Mouse (Mus musculus): ENCODE measurements around the gene Nxf1.

DNA sequence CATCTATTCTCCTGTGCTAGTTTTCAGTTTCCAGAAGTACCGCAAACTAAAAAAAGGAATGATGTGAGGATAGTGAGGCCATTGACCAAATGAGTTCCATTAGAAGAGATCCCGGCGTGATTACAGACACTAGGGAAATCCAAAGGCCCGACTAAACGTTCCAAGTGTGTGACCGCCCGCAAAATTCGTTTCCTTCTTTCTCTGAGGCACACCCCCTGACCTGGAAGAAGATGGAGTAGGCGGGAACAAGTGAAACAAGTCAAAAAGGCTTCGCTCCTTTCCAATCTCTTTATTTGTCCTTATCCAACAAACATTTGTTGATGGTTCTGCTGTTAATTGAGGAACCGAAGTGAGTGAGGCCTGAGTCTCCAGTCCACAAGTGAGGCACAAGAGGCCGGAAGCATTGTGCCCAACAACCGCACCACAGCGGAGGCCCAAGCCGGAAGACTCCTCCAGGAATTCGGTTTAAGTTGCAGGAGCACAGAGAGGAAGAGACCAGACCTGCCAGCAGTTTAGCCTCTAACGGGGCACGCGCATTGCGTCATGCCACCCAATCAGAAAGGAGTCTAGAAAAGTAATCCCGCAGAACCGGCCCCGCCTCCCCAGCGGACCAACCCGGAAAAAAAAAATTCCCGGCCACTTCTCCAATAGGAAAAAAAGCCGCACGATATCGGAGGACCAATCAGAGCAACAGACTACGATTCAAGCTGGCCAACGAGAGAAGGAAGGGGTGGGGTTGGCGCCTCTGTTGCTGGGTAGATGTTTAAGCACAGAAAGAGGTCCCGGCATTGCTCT is 62.1 kb downstream of the Nxf1 start, which contains the start of gene Ttc9c:
- no peak for TF ChIP-seq CTCF (conservative IDR thresholded peaks at IDR 0.05; ENCODE audit: low read length)
- no peak for TF ChIP-seq NANOG (IDR thresholded peaks at IDR 0.05; ENCODE audit: borderline replicate concordance, low read length)
